ENCODE assay signal across 8 mouse cellular contexts in genomic region chr17:23803366-23804041, GRCm38 (mm10). TPM values are rescaled to one million over a fixed set of nuclear protein-coding genes. Genes with fewer than 3 reads are reported as not detected.
DNase-seq lines count a peak whose midpoint lies in the region; ATAC-seq and TF ChIP-seq lines count a peak whose summit lies in the region.

No protein-coding gene starts in this region.

- peak overlapping the region; percentile 84 to 95 (median 85) for H3K4me3 ChIP-seq in CH12.LX (replicated peaks in 1 of 3; ENCODE audit: low read depth in 2 of 3, low read length in 2 of 3, poor library complexity in 1 of 3)
- H3K4me3 ChIP-seq in cortical plate, adult 2 months (ENCODE audit: insufficient read depth, low read length) = peak overlapping the region; percentile 80
- H3K4me3 ChIP-seq in lung, embryonic 16.5 days (ENCODE audit: low read length) = peak overlapping the region; percentile 94
- H3K4me3 ChIP-seq in olfactory bulb, adult 2 months (ENCODE audit: insufficient read depth, low read depth, low read length) = peak overlapping the region; percentile 67

- dilution Hi-C loops in CH12.LX (cut with MboI; ENCODE audit: extremely low pct_ligation_motif_present, extremely low pct_unique_long_range_greater_than_20kb, low sequenced_read_pairs) = no loop called here

- no peak for TF ChIP-seq CTCF in CH12.LX (conservative IDR thresholded peaks at IDR 0.05 in 1 of 2, IDR thresholded peaks at IDR 0.05 in 1 of 2; ENCODE audit: low read depth in 2 of 2, low read length in 2 of 2)
- no peak for TF ChIP-seq CTCF in cortical plate, adult 2 months (IDR thresholded peaks at IDR 0.05; ENCODE audit: extremely low read depth, insufficient read depth, low read length)
- no peak for TF ChIP-seq CTCF in olfactory bulb, adult 2 months (IDR thresholded peaks at IDR 0.05; ENCODE audit: insufficient read depth, low read depth, low read length)

- H3K27me3 ChIP-seq in CH12.LX (replicated peaks) = no peaks in the 10 kb centered on the region
- no peaks in the 10 kb centered on the region for H3K27me3 ChIP-seq in lung, embryonic 16.5 days (ENCODE audit: control insufficient read depth, insufficient read depth, low read depth, low read length)

- H3K79me2 ChIP-seq in CH12.LX (replicated peaks; ENCODE audit: control insufficient read depth, extremely low read depth, insufficient read depth, poor library complexity, severe bottlenecking) = peaks cover 51% of the 10 kb centered on the region

- H3K4me1 ChIP-seq in CH12.LX (ENCODE audit: control insufficient read depth in 1 of 2, insufficient read depth in 2 of 2) = peaks cover 0 to 20% of the 10 kb centered on the region in 2 experiments; a peak in 2 of 4 replicates
- H3K4me1 ChIP-seq in cortical plate, adult 2 months (ENCODE audit: control insufficient read depth, insufficient read depth, low read length) = 0 out of 2 replicates have a peak, but pooled peaks cover 1% of the 10 kb centered on the region
- peaks cover 23% of the 10 kb centered on the region for H3K4me1 ChIP-seq in lung, embryonic 16.5 days (replicated peaks; ENCODE audit: control insufficient read depth, insufficient read depth, low read length)
- peaks cover 9% of the 10 kb centered on the region; the same call in 1 of the 2 replicates for H3K4me1 ChIP-seq in olfactory bulb, adult 2 months (ENCODE audit: control insufficient read depth, insufficient read depth, low read length)

- H3K36me3 ChIP-seq in CH12.LX (replicated peaks in 1 of 2; ENCODE audit: control insufficient read depth in 1 of 2, insufficient read depth in 1 of 2, low read length in 1 of 2) = peaks cover 9 to 22% of the 10 kb centered on the region in 2 experiments
- peaks cover 7% of the 10 kb centered on the region for H3K36me3 ChIP-seq in lung, embryonic 16.5 days (ENCODE audit: control insufficient read depth, insufficient read depth, low read length)

- peak overlapping the region; percentile 88 for H3K9ac ChIP-seq in CH12.LX (ENCODE audit: insufficient read depth, low read depth)
- peak overlapping the region; percentile 97 for H3K9ac ChIP-seq in lung, embryonic 16.5 days (ENCODE audit: low read length)

- TF ChIP-seq RAD21 in CH12.LX (IDR thresholded peaks at IDR 0.05; ENCODE audit: low read depth, low read length) = no peak

- no peak overlapping the region for H3K4me2 ChIP-seq in CH12.LX (ENCODE audit: insufficient read depth, low read depth, poor library complexity, severe bottlenecking)
- H3K4me2 ChIP-seq in lung, embryonic 16.5 days (ENCODE audit: low read depth, low read length) = peak overlapping the region; percentile 88

- 0 out of 2 replicates have a peak, but pooled peaks have one; percentile 6 for TF ChIP-seq POLR2A in CH12.LX (IDR thresholded peaks at IDR 0.05; ENCODE audit: low read depth, low read length)
- TF ChIP-seq POLR2A in cortical plate, adult 2 months (IDR thresholded peaks at IDR 0.05; ENCODE audit: extremely low read depth, insufficient read depth, low read length) = no peak
- no peak for TF ChIP-seq POLR2A in olfactory bulb, adult 2 months (IDR thresholded peaks at IDR 0.05; ENCODE audit: insufficient read depth, low read depth, low read length)

- WGBS in lung, embryonic 16.5 days = under 1% methylated on average over 53 of the region's 83 CpGs
- WGBS in olfactory bulb, adult 2 months = under 1% methylated on average over 83 of the region's 83 CpGs

- DNase-seq in CH12.LX (ENCODE audit: extremely low read depth) = peak; percentile 84
- peak; percentile 85 to 92 for DNase-seq in adrenal gland, adult (ENCODE audit: inconsistent age in 2 of 2, low spot score in 1 of 2)
- peak; percentile 56 for DNase-seq in gastrocnemius, postnatal 25 days
- DNase-seq in kidney, postnatal 25 days = peak; percentile 89 to 93
- peak; percentile 46 for DNase-seq in urinary bladder, postnatal 10 days (ENCODE audit: low spot score)

- no peak for TF ChIP-seq EP300 in CH12.LX (IDR thresholded peaks at IDR 0.05; ENCODE audit: low read length)

- no peaks in the 10 kb centered on the region for H3K9me3 ChIP-seq in CH12.LX (replicated peaks; ENCODE audit: low read length)
- H3K9me3 ChIP-seq in lung, embryonic 16.5 days (ENCODE audit: control insufficient read depth, low read length) = no peaks in the 10 kb centered on the region

- in situ Hi-C loops in CH12.LX (cut with MboI; ENCODE audit: low pct_ligation_motif_present, low pct_unique_long_range_greater_than_20kb, low sequenced_read_pairs) = no loop called here

- ATAC-seq in lung, embryonic 16.5 days (ENCODE audit: low read depth) = peak; percentile 71

- H3K27ac ChIP-seq in CH12.LX (ENCODE audit: insufficient read depth, low read depth) = peak overlapping the region; percentile 94
- H3K27ac ChIP-seq in cortical plate, adult 2 months (ENCODE audit: insufficient read depth, low read length) = peak overlapping the region; percentile 62
- H3K27ac ChIP-seq in lung, embryonic 16.5 days (ENCODE audit: low read length) = peak overlapping the region; percentile 95
- H3K27ac ChIP-seq in olfactory bulb, adult 2 months (ENCODE audit: insufficient read depth, low read depth, low read length) = peak overlapping the region; percentile 89

TF ChIP-seq in CH12.LX, 34 proteins besides CTCF, POLR2A, EP300 and RAD21 (continues in another document):
- TF ChIP-seq MEF2A (IDR thresholded peaks at IDR 0.05; ENCODE audit: borderline replicate concordance, low read depth, low read length) (peak; percentile 56; the same call in 1 of the 2 replicates), RCOR1 (conservative IDR thresholded peaks at IDR 0.05; ENCODE audit: low read depth, low read length) (no peak), BHLHE40 (IDR thresholded peaks at IDR 0.05; ENCODE audit: low read depth, low read length) (peak; percentile 41; the same call in 1 of the 2 replicates), CHD2 (IDR thresholded peaks at IDR 0.05; ENCODE audit: low read length) (peak; percentile 94), IRF4 (IDR thresholded peaks at IDR 0.05; ENCODE audit: low read depth, low read length) (no peak), ZNF384 (IDR thresholded peaks at IDR 0.05; ENCODE audit: low read depth, low read length) (no peak), USF1 (IDR thresholded peaks at IDR 0.05; ENCODE audit: low read depth, low read length) (no peak), UBTF (IDR thresholded peaks at IDR 0.05; ENCODE audit: low read depth, low read length) (no peak), TCF12 (IDR thresholded peaks at IDR 0.05; ENCODE audit: low read depth, low read length) (peak; percentile 8; the same call in 1 of the 2 replicates), HCFC1 (IDR thresholded peaks at IDR 0.05; ENCODE audit: low read depth, low read length) (no peak), USF2 (conservative IDR thresholded peaks at IDR 0.05; ENCODE audit: low read depth, low read length) (no peak), SMC3 (IDR thresholded peaks at IDR 0.05; ENCODE audit: low read depth, low read length) (no peak), MYC (IDR thresholded peaks at IDR 0.05; ENCODE audit: low read depth, low read length) (no peak; the same call in 1 of the 2 replicates), ZC3H11A (IDR thresholded peaks at IDR 0.05; ENCODE audit: low read depth, low read length) (no peak), NRF1 (IDR thresholded peaks at IDR 0.05; ENCODE audit: low read depth, low read length) (peak; percentile 55; the same call in 1 of the 2 replicates)

RNA-seq across cellular contexts. Expression of gene Srrm2, which starts 13.2 kb away (rescaled TPM):
- 83.6 and 90.4 TPM in 2 replicates for total RNA-seq in CH12.LX (2012; rRNA removed)
- 18.3 and 26.7 TPM in 2 replicates for total RNA-seq in CH12.LX (2014; rRNA removed)
- 339 and 383 TPM in 2 replicates for polyA plus RNA-seq in CH12.LX (2012; ENCODE audit: insufficient read length, low read depth)
- 640 and 696 TPM in 2 replicates for polyA plus RNA-seq in cortical plate, adult 2 months (2012; rRNA removed)
- total RNA-seq in gastrocnemius, postnatal 25 days (2021) = 100 to 1,000 TPM; 157 to 160 TPM
- polyA plus RNA-seq in lung, embryonic 16.5 days (2015; fragmentation: Nextera tagmentation; extraction: Ambion mirVana) = 411 and 414 TPM in 2 replicates
- 383 and 683 TPM in 2 replicates for polyA plus RNA-seq in olfactory bulb, adult 2 months (2012; ENCODE audit: insufficient read depth, insufficient read length, low replicate concordance, missing spikeins)

RNA-seq across cellular contexts. Expression of gene Flywch2, which starts 17.6 kb away (rescaled TPM):
- total RNA-seq in CH12.LX (2012; rRNA removed) = not detected in 2 replicates
- not detected in 2 replicates for total RNA-seq in CH12.LX (2014; rRNA removed)
- not detected in 2 replicates for polyA plus RNA-seq in CH12.LX (2012; ENCODE audit: insufficient read length, low read depth)
- polyA plus RNA-seq in cortical plate, adult 2 months (2012; rRNA removed) = 27.2 and 28.8 TPM in 2 replicates
- under 1 TPM; 0.56 to 0.83 TPM for total RNA-seq in gastrocnemius, postnatal 25 days (2021)
- 29.0 and 31.4 TPM in 2 replicates for polyA plus RNA-seq in lung, embryonic 16.5 days (2015; fragmentation: Nextera tagmentation; extraction: Ambion mirVana)
- not detected in 2 replicates for polyA plus RNA-seq in olfactory bulb, adult 2 months (2012; ENCODE audit: insufficient read depth, insufficient read length, low replicate concordance, missing spikeins)

RNA-seq across cellular contexts. Expression of gene Elob, which starts 25.4 kb away (rescaled TPM):
- total RNA-seq in CH12.LX (2012; rRNA removed) (381 and 386 TPM in 2 replicates), CH12.LX (2014; rRNA removed) (371 and 534 TPM in 2 replicates)
- 250 and 306 TPM in 2 replicates for polyA plus RNA-seq in CH12.LX (2012; ENCODE audit: insufficient read length, low read depth)
- polyA plus RNA-seq in cortical plate, adult 2 months (2012; rRNA removed) = 547 and 628 TPM in 2 replicates
- 100 to 1,000 TPM; 237 to 267 TPM for total RNA-seq in gastrocnemius, postnatal 25 days (2021)
- polyA plus RNA-seq in lung, embryonic 16.5 days (2015; fragmentation: Nextera tagmentation; extraction: Ambion mirVana) = 980 and 1,001 TPM in 2 replicates
- not detected in 2 replicates for polyA plus RNA-seq in olfactory bulb, adult 2 months (2012; ENCODE audit: insufficient read depth, insufficient read length, low replicate concordance, missing spikeins)

RNA-seq across cellular contexts. Expression of gene Flywch1, which starts 32.1 kb away (rescaled TPM):
- total RNA-seq in CH12.LX (2012; rRNA removed) = 26.9 and 28.3 TPM in 2 replicates
- total RNA-seq in CH12.LX (2014; rRNA removed) = 18.8 and 22.2 TPM in 2 replicates
- polyA plus RNA-seq in CH12.LX (2012; ENCODE audit: insufficient read length, low read depth) = 22.0 and 23.4 TPM in 2 replicates
- polyA plus RNA-seq in cortical plate, adult 2 months (2012; rRNA removed) = 257 and 259 TPM in 2 replicates
- 10 to 100 TPM; 33.5 to 34.0 TPM for total RNA-seq in gastrocnemius, postnatal 25 days (2021)
- 61.3 and 65.2 TPM in 2 replicates for polyA plus RNA-seq in lung, embryonic 16.5 days (2015; fragmentation: Nextera tagmentation; extraction: Ambion mirVana)
- polyA plus RNA-seq in olfactory bulb, adult 2 months (2012; ENCODE audit: insufficient read depth, insufficient read length, low replicate concordance, missing spikeins) = not detected in 2 replicates

RNA-seq across cellular contexts. Expression of gene Prss33, which starts 32.4 kb away (rescaled TPM):
- total RNA-seq in CH12.LX (2012; rRNA removed) = not detected in 2 replicates
- total RNA-seq in CH12.LX (2014; rRNA removed) = not detected in 2 replicates
- polyA plus RNA-seq in CH12.LX (2012; ENCODE audit: insufficient read length, low read depth) = not detected in 2 replicates
- not detected in 2 replicates for polyA plus RNA-seq in cortical plate, adult 2 months (2012; rRNA removed)
- total RNA-seq in gastrocnemius, postnatal 25 days (2021) = not detected
- not detected in 2 replicates for polyA plus RNA-seq in lung, embryonic 16.5 days (2015; fragmentation: Nextera tagmentation; extraction: Ambion mirVana)
- polyA plus RNA-seq in olfactory bulb, adult 2 months (2012; ENCODE audit: insufficient read depth, insufficient read length, low replicate concordance, missing spikeins) = not detected in 2 replicates

Comparison
In these comparisons a context has a peak if more than half of its experiments do, and no peak if none do; other contexts are left out.
1. Peak in every context shown above with its lines: DNase-seq, ATAC-seq, H3K4me3 ChIP-seq and H3K27ac ChIP-seq.
2. RNA of gene Flywch2, which starts 17.6 kb away (polyA plus RNA-seq): 29.0 to 31.4 TPM in lung, embryonic 16.5 days and 27.2 to 28.8 TPM in cortical plate, adult 2 months; not detected in CH12.LX and not detected in olfactory bulb, adult 2 months; every median in the first group is over 10 times any median in the second.